Mouse (Mus musculus): ENCODE results near the gene Rpl34.
A peak's percentile ranks its signal among the peaks of the same experiment; 100 is the strongest.

Rpl34 gene

GRCm38 (mm10) chr3:130730189-130730653 lies at the start of gene Rpl34:
TSS of gene Rpl34 (minus strand) at chr3:130730398.
- peak; percentile 93 for DNase-seq

- DNase-seq, result no peak
These were observed 38.0 kb upstream of the Rpl34 start for GRCm38 (mm10) chr3:130768172-130768571.

- DNase-seq, result no peak
These were observed 33.9 kb upstream of the Rpl34 start for GRCm38 (mm10) chr3:130764091-130764490.

- DNase-seq, result peak; percentile 30
These were observed 30.7 kb upstream of the Rpl34 start for GRCm38 (mm10) chr3:130760711-130761435.

- DNase-seq, result no peak
These were observed 28.1 kb upstream of the Rpl34 start for GRCm38 (mm10) chr3:130758157-130758841.

GRCm38 (mm10) chr3:130757117-130757852 lies 27.1 kb upstream of the Rpl34 start:
- DNase-seq, result no peak

GRCm38 (mm10) chr3:130749206-130749605 lies 19.0 kb upstream of the Rpl34 start:
- no peak for DNase-seq

- DNase-seq, result no peak
These were observed 16.7 kb upstream of the Rpl34 start for GRCm38 (mm10) chr3:130746673-130747619.

GRCm38 (mm10) chr3:130737652-130738361 lies 7.6 kb upstream of the Rpl34 start:
- DNase-seq, result no peak

GRCm38 (mm10) chr3:130736758-130737157 lies 6.6 kb upstream of the Rpl34 start:
- DNase-seq, result no peak

- DNase-seq, result peak; percentile 65
These were observed 568 bp downstream of the Rpl34 start for GRCm38 (mm10) chr3:130729472-130730188.

- DNase-seq, result no peak
These were observed 2.5 kb downstream of the Rpl34 start for GRCm38 (mm10) chr3:130727676-130728075.

- no peak for DNase-seq
These were observed 3.2 kb downstream of the Rpl34 start for GRCm38 (mm10) chr3:130727036-130727435.

- DNase-seq, result no peak
These were observed 4.5 kb downstream of the Rpl34 start for GRCm38 (mm10) chr3:130725718-130726117.

- no peak for DNase-seq
These were observed 7.3 kb downstream of the Rpl34 start for GRCm38 (mm10) chr3:130722733-130723478.

GRCm38 (mm10) chr3:130720225-130720624 lies 10.0 kb downstream of the Rpl34 start:
- no peak for DNase-seq

- DNase-seq, result no peak
These were observed 11.3 kb downstream of the Rpl34 start for GRCm38 (mm10) chr3:130718871-130719270.

- DNase-seq, result no peak
These were observed 13.6 kb downstream of the Rpl34 start for GRCm38 (mm10) chr3:130716555-130716954.

- DNase-seq, result peak; percentile 72
These were observed 15.2 kb downstream of the Rpl34 start for GRCm38 (mm10) chr3:130714775-130715568.
